Mouse (Mus musculus) fibroblast of lung, adult 2 months (primary cell): ENCODE measurements at regions not wholly inside any gene's neighbourhood (a gene's known extent, or its start where the extent isn't known, plus 50 kb on each side); places are given as distances from the start of the nearest gene placed in this dataset.
"Not testable (repeated sequence)": the region's sequence is repeated elsewhere in the genome, so short reads cannot be mapped to it uniquely, and the experiment has no call there.

Experiments used
- DNase-seq: peaks from one replicate; pipeline ENCODE4 v3.0.0-alpha.2; 2011; ENCODE audit warnings: low read depth

- DNase-seq, result no peak
These were observed 83.0 kb downstream of the Ulbp1 start for GRCm38 (mm10) chr10:7390239-7391091.

- peak; percentile 13 for DNase-seq
These were observed 114.6 kb downstream of the Ulbp1 start for GRCm38 (mm10) chr10:7358791-7359190.

GRCm38 (mm10) chr10:7344290-7344689, 129.1 kb downstream of the Ulbp1 start:
- not testable (repeated sequence) for DNase-seq

DNA sequence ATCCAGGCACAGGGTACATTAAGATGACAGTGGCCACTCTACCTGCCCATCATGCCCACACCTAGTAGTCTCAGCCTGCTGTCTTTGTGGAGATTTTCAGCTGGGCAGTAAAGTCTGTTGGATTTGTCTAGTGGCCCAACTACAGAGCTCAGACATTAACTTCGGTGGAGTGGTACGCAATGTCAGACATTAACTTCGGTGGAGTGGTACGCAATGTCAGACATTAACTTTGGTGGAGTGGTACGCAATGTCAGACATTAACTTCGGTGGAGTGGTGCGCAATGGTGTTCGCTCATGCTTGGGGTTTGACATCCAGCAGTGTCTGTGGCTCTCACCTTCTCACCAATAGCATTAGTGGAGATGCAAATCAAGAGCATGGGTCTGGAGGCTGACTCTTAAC, 129.7 kb downstream of the Ulbp1 start:
- not testable (repeated sequence) for DNase-seq

- DNase-seq, result peak; percentile 73
These were observed 121.2 kb upstream of the Cnksr3 start for GRCm38 (mm10) chr10:7333077-7333747.

- DNase-seq, result no peak
These were observed 116.2 kb upstream of the Cnksr3 start for GRCm38 (mm10) chr10:7328262-7328661.

DNA sequence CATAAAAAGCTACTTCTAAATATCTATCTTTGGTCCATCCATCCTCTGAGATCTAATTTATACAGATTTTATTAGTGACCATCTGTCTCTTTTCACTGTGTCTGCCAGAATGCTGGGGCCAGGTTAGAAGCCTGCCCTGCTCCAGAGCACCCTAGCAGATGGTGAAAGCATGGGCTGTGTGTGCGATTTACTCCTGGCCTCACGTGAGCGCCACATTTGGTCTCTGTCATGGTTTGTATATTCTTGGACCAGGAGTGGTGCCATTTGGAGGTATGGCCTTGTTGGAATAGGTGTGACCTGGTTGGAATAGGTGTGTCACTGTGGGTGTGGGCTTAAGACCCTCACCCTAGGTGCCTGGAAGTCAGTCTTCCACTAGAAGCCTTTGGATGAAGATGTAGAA, 115.0 kb upstream of the Cnksr3 start:
- DNase-seq, result not testable (repeated sequence)

DNA sequence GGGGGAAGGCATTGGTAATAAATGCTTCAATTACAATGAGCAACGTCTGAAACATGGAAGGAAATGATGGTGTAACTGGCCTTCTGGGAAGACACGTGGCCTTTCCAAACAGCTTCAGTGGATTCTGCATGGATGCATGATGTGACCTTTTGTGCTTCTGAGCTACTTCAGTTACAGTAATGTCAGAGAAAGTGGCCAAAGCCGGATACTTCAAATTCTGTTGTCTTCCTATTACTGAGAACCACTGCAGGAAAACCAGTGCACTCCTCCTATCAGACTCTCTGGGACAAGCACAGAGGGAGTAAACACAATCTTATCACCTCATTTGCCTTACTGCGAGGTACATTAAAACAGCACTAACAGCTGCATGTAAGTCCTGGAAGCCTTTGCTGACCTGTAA, 113.0 kb upstream of the Cnksr3 start:
- no peak for DNase-seq

DNA sequence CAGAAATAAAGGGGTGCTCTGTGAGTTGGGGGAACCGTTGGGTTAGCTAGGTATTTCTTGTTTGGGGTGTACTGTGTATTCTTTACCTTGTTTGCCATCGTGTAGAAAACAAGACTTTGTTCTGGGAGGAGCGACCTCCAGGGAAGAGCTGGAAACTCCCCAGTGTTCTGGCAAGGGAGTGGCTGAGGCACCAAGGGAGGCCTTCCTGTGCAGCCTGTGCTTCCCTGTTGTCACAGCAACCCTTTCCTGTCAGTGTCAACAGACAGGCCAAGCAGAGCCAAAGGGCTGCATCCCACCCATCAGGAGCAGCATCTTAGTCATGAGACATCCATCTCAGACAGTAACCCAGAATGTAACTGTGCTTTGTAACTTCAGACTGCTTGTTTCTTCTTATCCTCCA, 111.2 kb upstream of the Cnksr3 start:
- no peak for DNase-seq

GRCm38 (mm10) chr10:7309927-7310326, 97.9 kb upstream of the Cnksr3 start:
- no peak for DNase-seq

- not testable (repeated sequence) for DNase-seq
These were observed 93.8 kb upstream of the Cnksr3 start for GRCm38 (mm10) chr10:7305881-7306280.

DNA sequence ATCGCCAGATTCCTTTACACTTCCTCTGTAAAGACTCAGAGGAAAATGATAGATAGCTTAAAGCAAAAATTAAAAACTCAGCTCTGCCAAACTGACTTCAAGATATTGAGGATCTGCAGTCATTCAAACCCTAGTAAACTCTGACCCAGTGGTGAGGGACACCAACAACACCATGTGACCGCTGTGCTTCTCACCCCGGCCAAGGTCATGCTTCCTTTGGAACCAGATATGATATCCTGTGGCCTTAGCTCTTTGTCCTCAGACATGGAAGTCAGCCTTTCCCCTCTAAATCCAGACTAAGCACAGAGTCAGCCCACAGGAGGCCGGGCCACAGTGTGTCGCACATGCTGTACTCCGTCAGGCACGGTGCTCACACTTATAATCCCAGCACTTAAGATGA, 86.3 kb upstream of the Cnksr3 start:
- no peak for DNase-seq

GRCm38 (mm10) chr10:7295921-7296320, 83.9 kb upstream of the Cnksr3 start:
- no peak for DNase-seq

DNA sequence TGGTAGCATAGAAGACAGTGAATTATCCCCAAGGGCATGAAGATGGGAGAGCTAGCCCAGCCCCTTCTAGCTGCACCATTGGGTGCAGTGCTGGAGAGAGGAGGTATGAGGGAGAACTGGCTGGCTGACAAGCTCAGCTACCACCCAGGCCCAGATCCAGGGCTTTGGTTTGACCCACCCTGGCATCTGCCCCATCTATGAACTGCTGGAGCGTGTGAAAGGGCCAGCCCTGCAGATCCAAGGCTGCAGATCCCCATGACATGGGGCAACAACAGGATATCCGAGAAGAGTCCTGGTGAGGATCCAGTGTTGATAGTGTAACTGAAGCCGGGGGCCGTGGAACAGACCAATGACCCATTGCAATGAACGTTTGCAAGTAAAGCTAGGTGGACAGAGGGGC, 81.2 kb upstream of the Cnksr3 start:
- DNase-seq, result no peak

DNA sequence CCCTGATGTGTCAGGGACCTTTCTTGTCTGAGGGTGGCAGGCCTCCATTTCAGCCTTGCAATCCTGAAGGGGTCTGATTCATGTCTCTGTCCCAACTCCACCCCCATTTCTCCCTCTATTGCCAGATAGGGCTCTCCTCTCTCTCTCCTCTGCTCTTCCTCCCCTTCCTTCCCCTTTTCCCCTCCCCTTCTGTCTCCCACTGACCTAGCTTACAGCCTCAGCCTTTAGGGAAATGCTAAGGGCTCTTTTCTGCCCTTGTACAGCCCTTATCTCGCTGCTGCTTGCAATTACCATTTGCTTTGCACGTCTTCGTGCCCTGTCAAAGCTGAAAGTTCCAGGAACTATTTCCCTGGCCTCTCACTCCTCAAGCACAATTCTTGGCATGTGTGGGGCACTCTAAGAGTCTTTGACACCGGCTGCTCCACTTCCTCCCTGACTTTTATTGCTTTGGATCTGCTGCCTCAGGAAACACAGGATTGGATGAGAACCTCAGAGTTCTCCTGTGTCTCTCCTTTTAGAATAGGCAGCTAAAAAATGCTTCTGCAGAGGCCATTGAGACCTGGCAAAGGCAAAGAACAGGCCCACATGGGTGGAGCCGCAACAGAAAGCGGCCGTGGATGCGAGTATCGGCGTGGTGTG, 77.9 kb upstream of the Cnksr3 start:
- DNase-seq, result no peak

DNA sequence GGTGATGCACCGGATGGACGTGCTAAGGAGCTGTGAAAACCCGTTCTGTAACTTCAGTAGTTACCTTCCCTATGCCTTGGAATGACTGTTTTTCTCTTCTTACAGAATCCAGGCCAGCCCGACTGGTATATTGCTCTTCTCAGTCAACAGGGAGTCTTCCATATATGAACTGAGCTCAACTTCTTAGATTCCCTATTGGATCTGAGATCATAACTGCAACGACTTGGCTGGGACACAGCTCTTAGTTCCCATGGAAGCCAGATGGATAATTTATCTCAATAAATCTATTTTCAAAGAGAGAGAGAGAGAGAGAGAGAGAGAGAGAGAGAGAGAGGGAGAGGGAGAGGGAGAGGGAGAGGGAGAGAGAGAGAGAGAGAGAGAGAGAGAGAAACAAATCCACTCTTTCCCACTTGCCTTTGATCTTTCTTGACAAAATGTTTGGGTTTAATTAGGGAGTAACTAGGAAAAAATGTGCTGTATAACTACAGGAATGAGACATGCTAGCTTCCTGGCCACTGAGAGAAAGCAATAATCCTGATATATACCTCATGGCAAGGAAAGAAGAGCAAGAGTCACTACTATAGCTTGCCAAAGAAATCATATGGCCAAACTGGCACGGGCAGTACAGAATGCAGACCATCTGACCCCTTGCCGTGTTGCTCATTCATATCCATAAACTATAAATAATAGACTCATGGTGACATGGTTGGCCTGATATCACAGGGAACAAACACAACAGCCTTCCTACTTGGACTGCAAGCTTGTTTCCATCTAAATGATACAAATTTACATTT, 73.3 kb upstream of the Cnksr3 start:
- DNase-seq, result no peak

DNA sequence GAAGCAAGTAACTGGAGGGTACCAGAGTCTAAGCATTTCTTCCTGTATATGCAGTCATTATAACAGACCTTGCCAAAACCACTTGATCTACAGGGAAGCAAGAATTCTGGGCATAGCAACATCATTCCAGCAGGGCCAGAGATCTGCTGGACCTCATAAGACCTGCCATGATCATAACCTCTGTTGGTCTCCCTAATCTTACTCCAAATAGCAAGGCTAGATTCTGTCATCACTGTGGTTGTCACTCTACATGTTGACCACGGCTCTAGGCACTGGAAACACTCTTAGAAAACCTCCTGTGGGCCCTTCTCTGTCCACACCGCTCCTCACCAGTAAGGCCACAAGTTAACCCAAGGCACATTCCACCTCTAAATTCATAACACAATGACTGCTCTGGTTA, 68.4 kb upstream of the Cnksr3 start:
- DNase-seq, result no peak

- no peak for DNase-seq
These were observed 66.8 kb upstream of the Cnksr3 start for GRCm38 (mm10) chr10:7278820-7279219.

DNA sequence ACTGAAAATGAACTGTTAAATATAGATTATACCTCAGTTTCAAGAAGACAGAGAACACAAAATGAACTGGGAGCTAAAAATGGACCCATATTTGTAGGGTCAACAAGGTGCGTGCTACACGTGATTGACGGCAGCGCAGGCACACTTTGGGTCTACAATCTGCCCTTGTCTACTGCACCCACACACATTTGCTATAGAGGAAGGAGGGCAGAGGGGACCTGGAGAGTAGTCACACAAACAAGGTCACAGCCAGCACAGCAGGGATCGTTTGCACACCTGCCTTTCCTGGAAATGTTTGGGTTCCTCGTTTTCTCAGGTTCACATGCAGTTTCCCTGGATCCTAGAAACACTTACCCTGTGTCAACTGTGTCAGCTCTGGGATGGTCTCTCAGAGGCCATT, 63.3 kb upstream of the Cnksr3 start:
- DNase-seq, result no peak

GRCm38 (mm10) chr10:7274422-7274821, 62.4 kb upstream of the Cnksr3 start:
- peak; percentile 90 for DNase-seq

DNA sequence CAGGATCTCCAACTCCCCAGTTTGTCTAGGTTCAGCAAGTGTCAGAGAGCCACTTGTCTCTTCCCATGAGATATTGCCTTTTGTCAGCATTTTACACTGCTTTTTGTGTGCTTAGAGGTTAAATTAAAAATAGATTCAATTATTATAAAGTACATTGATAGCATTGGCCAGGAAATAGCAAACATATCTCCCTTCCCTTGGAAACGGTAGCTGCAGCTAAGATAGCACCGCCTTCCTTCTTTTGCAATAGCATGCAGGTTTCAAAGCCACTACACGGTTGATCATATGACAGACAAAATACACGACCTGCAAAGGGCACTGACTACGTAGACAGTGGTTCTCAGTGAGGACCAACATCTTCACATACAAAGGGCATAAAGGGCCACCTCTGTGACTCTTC, 59.1 kb upstream of the Cnksr3 start:
- DNase-seq, result no peak

- DNase-seq, result no peak
These were observed 56.5 kb upstream of the Cnksr3 start for GRCm38 (mm10) chr10:7268386-7269033.
